Mouse (Mus musculus) intestine, postnatal 0 days (tissue): Measurements from ENCODE around the gene Ldb1. TPM values are rescaled to one million over a fixed set of nuclear protein-coding genes. Genes with fewer than 3 reads are reported as not detected.

Source experiments
- ATAC-seq: fragments of 200-750 bp; cut with Nextera tagmentation; 2 replicates; pipeline ENCODE4 v1.8.0; 2017; ENCODE audit warnings: mild to moderate bottlenecking, moderate TSS enrichment, moderate library complexity
- H3K27ac ChIP-seq: fragments of 300-500 bp; sonication (generic); 2 replicates; pipeline ENCODE4 v1.5.1; 2014; ENCODE audit warnings: mild to moderate bottlenecking, low read depth, low read length, moderate library complexity
- H3K27me3 ChIP-seq: fragments of 300-500 bp; sonication (generic); replicated peaks from 2 replicates; pipeline ENCODE4 v1.6.1; 2014; ENCODE audit warnings: low read length, mixed read lengths; ENCODE audit not compliant: control insufficient read depth, insufficient read depth
- H3K36me3 ChIP-seq: fragments of 300-500 bp; sonication (generic); 2 replicates; pipeline ENCODE4 v1.6.1; 2014; ENCODE audit warnings: mild to moderate bottlenecking, moderate library complexity; ENCODE audit not compliant: control insufficient read depth, insufficient read depth
- H3K4me1 ChIP-seq: fragments of 300-500 bp; sonication (generic); replicated peaks from 2 replicates; pipeline ENCODE4 v1.6.1; 2014; ENCODE audit warnings: antibody characterized with exemption, low read length, mixed read lengths; ENCODE audit not compliant: control insufficient read depth, insufficient read depth
- H3K4me2 ChIP-seq: fragments of 300-500 bp; sonication (generic); replicated peaks from 2 replicates; pipeline ENCODE4 v1.6.1; 2014; ENCODE audit warnings: low read depth, mild to moderate bottlenecking, moderate library complexity
- H3K4me3 ChIP-seq: fragments of 300-500 bp; sonication (generic); 2 replicates; pipeline ENCODE4 v1.5.1; 2014; ENCODE audit warnings: low read depth, low read length
- H3K9ac ChIP-seq: fragments of 300-500 bp; sonication (generic); 2 replicates; pipeline ENCODE4 v1.6.1; 2014; ENCODE audit warnings: mild to moderate bottlenecking, low read depth, low read length
- H3K9me3 ChIP-seq: fragments of 300-500 bp; sonication (generic); 2 replicates; pipeline ENCODE4 v1.6.1; 2016; ENCODE audit warnings: mixed run types; ENCODE audit not compliant: control insufficient read depth
- CTCF ChIP-seq: sonication (generic); IDR thresholded peaks from 2 replicates; pipeline ENCODE4 v1.5.1; 2016; ENCODE audit warnings: low read depth, mild to moderate bottlenecking, control low read depth, antibody characterized with exemption, moderate library complexity
- WGBS: fragments of 180-500 bp; shearing (Covaris S2); extraction: QIAGEN DNeasy Blood & Tissue Kit; methylation state at CpG from one replicate; pipeline ENCODE4 v1.1.7; 2014; 5-methylcytosine and 5-hydroxymethylcytosine counted together
- polyA plus RNA-seq: library from polyadenylated mRNA; unstranded; fragments of >200 nt; fragmentation: Nextera tagmentation; extraction: Ambion mirVana; gene quantifications from 2 replicates; pipeline ENCODE4 v1.2.1, GENCODE M21; 2015

The Ldb1 gene
- polyA plus RNA-seq, 1 experiment from 2014 or later = 31.0 TPM

GRCm38 (mm10) chr19:46026567-46026966 lies 18.4 kb downstream of the Ldb1 start:
- peaks cover 2% of the 10 kb centered on the region; the same call in 1 of the 2 replicates for H3K4me1 ChIP-seq
- H3K27ac ChIP-seq = no peak overlapping the region
- H3K27me3 ChIP-seq = no peaks in the 10 kb centered on the region
- TF ChIP-seq CTCF = no peak
- no peaks in the 10 kb centered on the region for H3K9me3 ChIP-seq
- no peak overlapping the region for H3K9ac ChIP-seq
- 60% methylated on average over 8 of the region's 8 CpGs for WGBS
- H3K4me3 ChIP-seq = no peak overlapping the region
- H3K36me3 ChIP-seq = peaks cover under 1% of the 10 kb centered on the region; the same call in 1 of the 2 replicates
- no peak overlapping the region for H3K4me2 ChIP-seq
- ATAC-seq = no peak

- ATAC-seq = peak; percentile 86
- Histone ChIP-seq H3K4me1 (peaks cover 2% of the 10 kb centered on the region; the same call in 1 of the 2 replicates), H3K9me3 (no peaks in the 10 kb centered on the region), H3K27ac (no peak overlapping the region), H3K27me3 (no peaks in the 10 kb centered on the region), H3K36me3 (no peaks in the 10 kb centered on the region), H3K4me2 (no peak overlapping the region), H3K9ac (no peak overlapping the region), H3K4me3 (no peak overlapping the region)
- TF ChIP-seq CTCF = no peak
- 35% methylated on average over 6 of the region's 6 CpGs for WGBS
These were observed 20.1 kb downstream of the Ldb1 start for GRCm38 (mm10) chr19:46024959-46025358.

DNA sequence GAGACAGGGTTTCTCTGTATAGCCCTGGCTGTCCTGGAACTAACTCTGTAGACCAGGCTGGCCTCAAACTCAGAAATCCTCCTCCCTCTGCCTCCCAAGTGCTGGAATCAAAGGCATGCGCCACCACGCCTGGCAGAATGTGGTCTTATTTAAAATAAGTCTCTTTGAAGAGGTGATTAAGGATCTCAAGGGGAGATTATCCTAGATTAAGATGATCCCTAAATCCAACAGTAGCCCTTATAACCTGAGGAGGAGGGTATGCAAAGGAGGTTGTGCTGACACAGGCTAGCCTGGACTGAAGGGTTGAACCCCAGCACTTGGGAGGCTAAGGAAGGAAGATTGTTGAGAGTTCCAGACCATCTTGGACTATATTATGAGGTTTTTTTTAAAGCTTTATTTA lies 29.0 kb downstream of the Ldb1 start:
- H3K4me1 ChIP-seq = no peaks in the 10 kb centered on the region
- H3K9me3 ChIP-seq = no peaks in the 10 kb centered on the region
- H3K36me3 ChIP-seq = no peaks in the 10 kb centered on the region
- H3K4me2 ChIP-seq = no peak overlapping the region
- no peak for ATAC-seq
- H3K27me3 ChIP-seq = no peaks in the 10 kb centered on the region
- no peak for TF ChIP-seq CTCF
- 84% methylated on average over 2 of the region's 2 CpGs for WGBS
- no peak overlapping the region for H3K4me3 ChIP-seq
- no peak overlapping the region for H3K9ac ChIP-seq
- no peak overlapping the region for H3K27ac ChIP-seq

DNA sequence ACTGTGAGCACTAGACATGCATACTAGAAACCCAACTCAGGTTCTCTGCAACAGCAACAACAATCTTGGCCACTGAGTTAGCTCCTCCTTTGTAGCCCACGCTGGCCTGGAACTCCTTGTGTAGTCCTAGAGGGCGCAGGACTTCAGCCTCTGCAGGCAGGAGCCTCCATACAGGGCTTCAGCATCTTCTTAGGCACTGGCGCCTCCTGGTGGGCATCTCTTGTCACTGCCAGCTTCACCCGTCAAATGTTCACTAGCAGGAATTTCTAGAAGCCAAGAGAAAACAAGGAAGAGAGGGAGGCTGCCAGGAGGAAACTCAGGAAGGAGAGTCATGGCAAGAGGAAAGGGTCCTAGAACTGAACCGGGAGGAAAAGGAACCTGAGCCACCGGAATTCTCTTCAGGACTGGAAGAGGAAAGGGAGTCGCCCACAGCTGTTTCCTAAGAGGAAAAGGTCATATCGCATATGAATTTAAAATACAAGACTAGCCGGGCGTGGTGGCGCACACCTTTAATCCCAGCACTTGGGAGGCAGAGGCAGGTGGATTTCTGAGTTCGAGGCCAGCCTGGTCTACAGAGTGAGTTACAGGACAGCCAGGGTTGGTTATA lies 30.3 kb downstream of the Ldb1 start:
- ATAC-seq = peak; percentile 75
- H3K9me3 ChIP-seq = no peaks in the 10 kb centered on the region
- H3K27ac ChIP-seq = no peak overlapping the region
- no peaks in the 10 kb centered on the region for H3K36me3 ChIP-seq
- no peak overlapping the region for H3K4me3 ChIP-seq
- H3K4me2 ChIP-seq = no peak overlapping the region
- peak; percentile 99 for TF ChIP-seq CTCF
- H3K9ac ChIP-seq = no peak overlapping the region
- WGBS = 33% methylated on average over 12 of the region's 12 CpGs
- H3K27me3 ChIP-seq = no peaks in the 10 kb centered on the region
- H3K4me1 ChIP-seq = no peaks in the 10 kb centered on the region

DNA sequence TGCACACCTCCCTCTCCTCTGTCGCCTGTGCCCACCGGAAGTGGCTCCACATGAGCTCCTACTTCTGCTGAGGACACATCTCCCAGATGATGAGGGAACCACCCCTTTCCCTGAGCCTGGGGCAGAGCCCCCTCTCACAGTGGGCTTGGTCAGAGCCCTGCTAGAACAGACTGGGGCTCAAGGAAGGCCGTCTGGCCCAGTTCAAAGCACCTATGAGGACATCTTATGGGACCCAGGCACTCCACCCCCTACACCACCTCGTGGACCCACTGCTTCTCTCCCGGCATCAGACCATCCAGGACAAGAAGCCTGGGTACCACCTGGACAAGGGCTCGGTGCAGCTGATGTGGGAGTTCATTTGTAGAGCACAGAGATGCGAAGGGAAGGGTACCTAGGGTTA lies 39.3 kb downstream of the Ldb1 start:
- ATAC-seq = no peak
- no peaks in the 10 kb centered on the region for H3K27me3 ChIP-seq
- 88% methylated on average over 7 of the region's 7 CpGs for WGBS
- H3K36me3 ChIP-seq = 0 out of 2 replicates have a peak, but pooled peaks cover 13% of the 10 kb centered on the region
- no peaks in the 10 kb centered on the region for H3K9me3 ChIP-seq
- TF ChIP-seq CTCF = no peak
- H3K9ac ChIP-seq = no peak overlapping the region
- peaks cover 7% of the 10 kb centered on the region; the same call in 1 of the 2 replicates for H3K4me1 ChIP-seq
- H3K4me2 ChIP-seq = no peak overlapping the region
- H3K27ac ChIP-seq = no peak overlapping the region
- no peak overlapping the region for H3K4me3 ChIP-seq

GRCm38 (mm10) chr19:46004814-46005466 lies 40.1 kb downstream of the Ldb1 start:
- H3K36me3 ChIP-seq = 0 out of 2 replicates have a peak, but pooled peaks cover 13% of the 10 kb centered on the region
- TF ChIP-seq CTCF = no peak
- no peaks in the 10 kb centered on the region for H3K27me3 ChIP-seq
- H3K9ac ChIP-seq = no peak overlapping the region
- H3K4me2 ChIP-seq = peak overlapping the region; percentile 100; the same call in 1 of the 2 replicates
- no peak for ATAC-seq
- 85% methylated on average over 17 of the region's 17 CpGs for WGBS
- H3K27ac ChIP-seq = no peak overlapping the region
- peaks cover 7% of the 10 kb centered on the region; the same call in 1 of the 2 replicates for H3K4me1 ChIP-seq
- H3K9me3 ChIP-seq = no peaks in the 10 kb centered on the region
- H3K4me3 ChIP-seq = no peak overlapping the region
